Mouse (Mus musculus) G1E (cell line): ENCODE results near the gene Nod1. TPM values are rescaled to one million over a fixed set of nuclear protein-coding genes. Genes with fewer than 3 reads are reported as not detected.
A peak's percentile ranks its signal among the peaks of the same experiment; 100 is the strongest.

Source experiments
- ATAC-seq: 2 replicates; pipeline ENCODE4 v1.8.0; 2016; ENCODE audit warnings: mild to moderate bottlenecking; ENCODE audit not compliant: insufficient number of reproducible peaks, poor library complexity, low FRiP score, severe bottlenecking; ENCODE audit errors: extremely low read depth
- DNase-seq: peaks from one replicate; pipeline ENCODE4 v3.0.0; 2012; ENCODE audit warnings: low spot score
- H3K27me3 ChIP-seq: 2 replicates; pipeline ENCODE4 v1.6.1; 2012; ENCODE audit warnings: mild to moderate bottlenecking, low read length, inconsistent platforms; ENCODE audit not compliant: insufficient read depth
- H3K36me3 ChIP-seq: replicated peaks from 2 replicates; pipeline ENCODE3; 2012; ENCODE audit warnings: mild to moderate bottlenecking, inconsistent platforms
- H3K4me1 ChIP-seq: 2 replicates; pipeline ENCODE4 v1.6.1; 2012; ENCODE audit warnings: low read depth, low read length, inconsistent platforms, mixed read lengths; ENCODE audit not compliant: insufficient read depth
- H3K4me3 ChIP-seq: 2 replicates; pipeline ENCODE4 v1.5.1; 2012; ENCODE audit warnings: low read depth, mild to moderate bottlenecking, inconsistent platforms, low read length, moderate library complexity, mixed read lengths
- H3K9me3 ChIP-seq: replicated peaks from 2 replicates; pipeline ENCODE4 v1.6.1; 2012; ENCODE audit warnings: inconsistent platforms
- CTCF ChIP-seq: IDR thresholded peaks from 2 replicates; pipeline ENCODE4 v1.5.1; 2012; ENCODE audit warnings: low read depth, low read length, inconsistent platforms, mixed read lengths
- GATA1 ChIP-seq: IDR thresholded peaks from 2 replicates; pipeline ENCODE4 v1.6.1; 2012; ENCODE audit warnings: borderline replicate concordance, low read length, inconsistent platforms, mixed read lengths
- GATA2 ChIP-seq: IDR thresholded peaks from 2 replicates; pipeline ENCODE4 v1.6.1; 2012; ENCODE audit warnings: low read depth, low read length, inconsistent platforms, borderline replicate concordance
- POLR2AphosphoS5 ChIP-seq: IDR thresholded peaks from 2 replicates; pipeline ENCODE4 v1.6.1; 2012; ENCODE audit warnings: low read depth, low read length, inconsistent platforms; ENCODE audit not compliant: insufficient replicate concordance
- TAL1 ChIP-seq: conservative IDR thresholded peaks from 2 replicates; pipeline ENCODE4 v1.6.1; 2012; ENCODE audit warnings: low read depth, low read length, inconsistent platforms, mixed read lengths
- polyA plus RNA-seq: library from polyadenylated mRNA; stranded (reverse); fragments of >175 nt; gene quantifications from 2 replicates; pipeline ENCODE4 v1.2.3, GENCODE M21; 2012
- total RNA-seq, 2 experiments: library from RNA; stranded (forward) in 1 of 2; stranded (reverse) in 1 of 2; fragments of 200-1000 nt in 1 of 2; fragments of >200 nt in 1 of 2; fragmentation: Nextera tagmentation in 1 of 2; gene quantifications; 2 replicates each; pipeline ENCODE4 v1.2.3; 2014 to 2017

Nod1 gene
- total and polyA plus RNA-seq, 3 experiments: 0.03 to 0.11 TPM; not detected in 1

DNA sequence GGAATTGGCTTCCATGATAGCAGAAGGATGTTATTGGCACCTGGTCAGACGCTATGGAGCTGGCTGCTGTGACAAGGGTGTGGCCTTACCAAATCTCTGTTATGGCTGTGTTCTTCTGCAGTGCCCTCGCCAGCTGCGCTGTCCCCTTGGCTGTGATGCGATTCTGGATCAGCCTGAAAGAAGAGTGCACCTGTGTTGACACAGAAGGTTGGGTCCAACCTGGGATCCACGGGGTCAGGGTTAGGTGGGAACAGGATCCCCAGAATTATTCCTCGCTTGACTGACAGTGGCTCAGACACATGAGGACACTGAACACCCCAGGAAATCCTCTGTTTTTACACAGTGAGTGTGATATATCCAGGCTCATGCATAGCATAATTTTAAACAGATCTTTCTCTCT is 44.5 kb downstream of the Nod1 start:
- Histone ChIP-seq H3K4me3 (no peak overlapping the region), H3K9me3 (no peaks in the 10 kb centered on the region), H3K36me3 (no peaks in the 10 kb centered on the region), H3K4me1 (no peaks in the 10 kb centered on the region), H3K27me3 (peaks cover 20% of the 10 kb centered on the region)
- DNase-seq (no peak), ATAC-seq (no peak)
- TF ChIP-seq GATA2: no peak
- no peak for TF ChIP-seq POLR2AphosphoS5
- no peak for TF ChIP-seq GATA1
- TF ChIP-seq CTCF: no peak

DNA sequence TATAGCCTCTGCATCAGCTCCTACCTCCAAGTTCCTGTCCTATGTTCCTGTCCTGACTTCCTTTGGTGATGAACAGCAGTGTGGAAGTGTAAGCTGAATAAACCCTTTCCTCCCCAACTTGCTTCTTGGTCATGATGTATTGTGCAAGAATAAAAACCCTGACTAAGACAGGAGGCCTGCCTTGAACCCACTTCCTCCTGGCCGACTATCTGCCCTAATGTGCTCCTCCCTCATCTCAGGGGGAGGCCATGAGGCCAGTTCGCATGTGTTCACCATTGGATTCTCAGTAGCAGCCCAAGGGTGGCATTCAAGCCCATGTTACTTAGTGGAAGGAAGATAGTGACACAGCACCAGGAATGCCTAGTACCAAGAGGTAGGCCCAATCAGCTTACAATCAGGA is 45.5 kb downstream of the Nod1 start:
- no peak for TF ChIP-seq POLR2AphosphoS5
- no peak for TF ChIP-seq GATA1
- no peak for TF ChIP-seq TAL1
- no peak for TF ChIP-seq CTCF
- no peak for TF ChIP-seq GATA2
- Histone ChIP-seq H3K27me3 (peaks cover 17% of the 10 kb centered on the region), H3K36me3 (no peaks in the 10 kb centered on the region), H3K4me3 (no peak overlapping the region), H3K9me3 (no peaks in the 10 kb centered on the region), H3K4me1 (no peaks in the 10 kb centered on the region)
- ATAC-seq (no peak), DNase-seq (no peak)

DNA sequence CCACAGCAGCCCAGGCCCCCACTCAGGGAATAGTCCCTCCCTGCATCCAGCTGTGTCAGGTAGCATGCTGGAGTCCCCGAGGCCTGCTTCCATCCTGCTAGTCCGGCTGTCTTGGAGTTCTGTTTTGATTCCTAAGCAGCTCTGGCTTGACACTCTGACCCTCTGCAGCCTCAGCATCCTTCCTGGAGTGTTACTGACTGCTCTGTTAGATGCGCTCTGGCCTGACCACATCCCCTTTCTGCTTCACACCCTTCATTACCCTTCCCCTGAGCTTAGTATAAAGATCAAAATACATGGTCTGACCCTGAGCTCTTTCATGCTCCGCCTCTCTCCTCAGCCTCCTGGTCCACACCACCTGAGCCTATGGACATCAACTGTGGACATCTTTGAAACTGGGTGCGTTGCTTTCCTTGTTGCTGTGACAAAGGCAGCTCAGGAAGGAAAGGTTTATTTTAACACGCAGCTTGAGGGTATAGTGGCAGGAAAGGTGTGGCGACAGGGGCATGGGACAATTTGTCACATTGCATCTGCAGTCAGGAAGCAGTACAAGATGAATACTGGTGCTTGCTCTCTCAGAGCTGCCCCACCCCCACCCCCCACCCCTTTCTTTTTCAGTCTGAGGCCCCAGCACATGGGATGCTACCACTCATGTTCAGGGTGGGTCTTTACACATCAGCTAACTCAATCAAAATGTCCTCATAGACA is 46.5 kb downstream of the Nod1 start:
- H3K4me1 ChIP-seq: no peaks in the 10 kb centered on the region
- peaks cover 17% of the 10 kb centered on the region for H3K27me3 ChIP-seq
- H3K36me3 ChIP-seq: no peaks in the 10 kb centered on the region
- H3K4me3 ChIP-seq: no peak overlapping the region
- H3K9me3 ChIP-seq: no peaks in the 10 kb centered on the region
- TF ChIP-seq GATA1 (no peak), GATA2 (no peak), TAL1 (no peak), CTCF (no peak), POLR2AphosphoS5 (no peak)
- no peak for ATAC-seq
- no peak for DNase-seq

DNA sequence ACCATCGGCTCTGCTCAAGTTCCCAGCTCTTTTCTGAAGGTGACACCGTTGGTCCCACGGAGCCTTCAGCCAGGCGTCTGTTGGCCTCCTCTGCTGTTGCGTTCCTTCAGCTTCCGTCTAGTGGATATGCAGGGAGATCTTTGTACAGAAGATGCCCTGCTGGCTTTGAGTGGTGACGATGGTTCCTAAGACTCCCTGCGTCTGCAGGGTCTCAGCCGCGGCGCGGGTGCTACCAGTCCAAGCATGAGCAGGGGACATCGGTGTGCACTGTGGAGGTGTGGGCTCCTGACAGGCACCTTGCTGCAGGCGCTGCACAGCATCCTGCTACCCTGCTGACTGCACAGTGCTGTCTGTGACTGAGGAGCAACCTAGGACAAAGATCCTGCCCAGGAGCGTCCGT is 47.9 kb downstream of the Nod1 start:
- H3K4me1 ChIP-seq: no peaks in the 10 kb centered on the region
- H3K27me3 ChIP-seq: peaks cover 20% of the 10 kb centered on the region
- no peak overlapping the region for H3K4me3 ChIP-seq
- TF ChIP-seq GATA2: no peak
- TF ChIP-seq TAL1: no peak
- no peak for TF ChIP-seq GATA1
- TF ChIP-seq POLR2AphosphoS5: no peak
- no peak for TF ChIP-seq CTCF
- DNase-seq: no peak
- no peaks in the 10 kb centered on the region for H3K36me3 ChIP-seq
- ATAC-seq: no peak
- no peaks in the 10 kb centered on the region for H3K9me3 ChIP-seq

DNA sequence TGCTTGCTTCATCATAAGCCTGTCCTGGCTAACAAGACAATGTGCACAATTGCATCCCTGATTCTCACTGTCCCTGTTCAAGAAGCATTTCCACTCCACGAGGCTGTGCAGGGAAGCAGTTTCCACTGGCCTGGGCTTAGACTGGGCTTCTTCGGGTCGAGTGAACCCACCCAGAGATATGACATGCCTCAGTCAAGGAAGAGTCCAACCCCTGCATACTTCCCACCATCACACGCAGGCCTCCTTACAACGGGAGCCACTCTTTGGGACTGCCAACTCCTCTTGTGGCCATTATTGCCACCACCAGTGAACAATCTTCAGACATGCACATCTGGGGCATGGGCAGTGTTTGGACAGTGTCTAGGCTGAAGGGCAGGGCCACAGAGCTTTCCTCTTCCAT is 53.9 kb downstream of the Nod1 start:
- H3K36me3 ChIP-seq: no peaks in the 10 kb centered on the region
- peaks cover 14% of the 10 kb centered on the region for H3K4me1 ChIP-seq
- DNase-seq (no peak), ATAC-seq (no peak)
- no peak overlapping the region for H3K4me3 ChIP-seq
- H3K27me3 ChIP-seq: peaks cover 11% of the 10 kb centered on the region
- no peaks in the 10 kb centered on the region for H3K9me3 ChIP-seq
- no peak for TF ChIP-seq TAL1
- TF ChIP-seq CTCF: no peak
- no peak for TF ChIP-seq GATA2

DNA sequence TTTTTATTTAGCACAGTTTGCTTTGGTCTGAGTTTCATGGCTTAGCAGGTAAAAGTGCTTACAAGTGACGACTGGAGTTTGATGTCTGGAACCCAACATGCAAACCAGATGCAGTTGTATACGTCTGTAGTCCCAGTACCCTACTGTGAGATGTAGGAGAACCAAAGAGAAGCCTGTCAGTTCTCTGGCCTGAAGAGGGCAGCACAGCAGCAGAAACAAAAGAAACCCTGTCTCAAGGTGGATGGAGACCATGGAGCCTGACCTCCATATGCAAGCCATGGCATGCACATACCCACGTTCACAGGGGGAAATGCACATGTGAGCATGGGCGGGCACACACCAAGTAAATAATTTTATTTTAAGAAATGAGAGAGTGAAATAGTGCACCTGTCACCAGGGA is 54.9 kb downstream of the Nod1 start:
- Histone ChIP-seq H3K27me3 (peaks cover 8% of the 10 kb centered on the region), H3K4me3 (no peak overlapping the region), H3K9me3 (no peaks in the 10 kb centered on the region), H3K36me3 (no peaks in the 10 kb centered on the region), H3K4me1 (peaks cover 14% of the 10 kb centered on the region)
- DNase-seq: no peak
- ATAC-seq: no peak; the same call in 1 of the 2 replicates
- TF ChIP-seq CTCF (0 out of 2 replicates have a peak, but pooled peaks have one; percentile 7), GATA1 (no peak), GATA2 (no peak), TAL1 (no peak), POLR2AphosphoS5 (no peak)

DNA sequence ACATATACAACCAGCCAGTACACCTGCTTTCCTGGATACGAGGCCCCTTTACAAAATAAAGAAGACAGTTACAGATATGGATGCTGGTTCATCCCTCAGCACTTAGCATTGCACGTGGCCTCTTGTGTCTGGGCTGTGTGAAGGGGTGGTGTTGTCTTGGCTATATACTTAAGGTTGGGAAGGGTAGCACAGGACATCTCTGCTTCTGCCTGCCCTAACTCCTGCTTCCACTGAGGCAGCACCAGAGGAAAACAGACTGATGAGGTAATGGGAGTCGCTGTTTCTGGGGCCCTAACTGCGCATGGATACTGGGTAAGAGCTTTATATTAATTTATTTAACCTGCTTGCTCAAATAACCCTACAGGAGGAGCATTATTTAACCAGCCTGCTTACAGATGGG is 55.5 kb downstream of the Nod1 start:
- DNase-seq (no peak), ATAC-seq (no peak)
- no peaks in the 10 kb centered on the region for H3K36me3 ChIP-seq
- H3K4me3 ChIP-seq: no peak overlapping the region
- H3K4me1 ChIP-seq: peaks cover 14% of the 10 kb centered on the region
- TF ChIP-seq GATA2 (no peak), POLR2AphosphoS5 (no peak), TAL1 (no peak), GATA1 (no peak), CTCF (no peak)
- peaks cover 8% of the 10 kb centered on the region for H3K27me3 ChIP-seq
- no peaks in the 10 kb centered on the region for H3K9me3 ChIP-seq
